Mouse (Mus musculus) midbrain, embryonic 16.5 days (tissue): ENCODE measurements around the gene Schip1. TPM values are rescaled to one million over a fixed set of nuclear protein-coding genes. Genes with fewer than 3 reads are reported as not detected.
A peak's percentile ranks its signal among the peaks of the same experiment; 100 is the strongest.

Experiments
- ATAC-seq: fragments of 200-750 bp; cut with Nextera tagmentation; 2 replicates; pipeline ENCODE4 v1.8.0; 2017; ENCODE audit warnings: moderate TSS enrichment
- H3K27ac ChIP-seq: fragments of 300-500 bp; sonication (generic); 2 replicates; pipeline ENCODE4 v1.5.1; 2014; ENCODE audit warnings: mild to moderate bottlenecking, low read length, mixed read lengths
- H3K27me3 ChIP-seq: fragments of 300-500 bp; sonication (generic); 2 replicates; pipeline ENCODE4 v1.6.1; 2014; ENCODE audit warnings: low read depth, low read length, mixed read lengths; ENCODE audit not compliant: control insufficient read depth, insufficient read depth
- H3K36me3 ChIP-seq: fragments of 300-500 bp; sonication (generic); 2 replicates; pipeline ENCODE4 v1.6.1; 2014; ENCODE audit warnings: mild to moderate bottlenecking, low read length, moderate library complexity, mixed read lengths; ENCODE audit not compliant: control insufficient read depth, insufficient read depth
- H3K4me1 ChIP-seq: fragments of 300-500 bp; sonication (generic); 2 replicates; pipeline ENCODE4 v1.6.1; 2014; ENCODE audit warnings: mild to moderate bottlenecking, low read length, mixed read lengths; ENCODE audit not compliant: control insufficient read depth, insufficient read depth
- H3K4me2 ChIP-seq: fragments of 300-500 bp; sonication (generic); 2 replicates; pipeline ENCODE4 v1.6.1; 2014; ENCODE audit warnings: mild to moderate bottlenecking, low read length, mixed read lengths
- H3K4me3 ChIP-seq: fragments of 300-500 bp; sonication (generic); 2 replicates; pipeline ENCODE4 v1.5.1; 2014; ENCODE audit warnings: low read depth, mild to moderate bottlenecking, low read length, moderate library complexity, mixed read lengths
- H3K9ac ChIP-seq: fragments of 300-500 bp; sonication (generic); 2 replicates; pipeline ENCODE4 v1.6.1; 2014; ENCODE audit warnings: low read depth, low read length, mixed read lengths
- H3K9me3 ChIP-seq: fragments of 300-500 bp; sonication (generic); replicated peaks from 2 replicates; pipeline ENCODE4 v1.6.1; 2014; ENCODE audit warnings: mild to moderate bottlenecking, low read length, mixed read lengths; ENCODE audit not compliant: control insufficient read depth, poor library complexity, severe bottlenecking
- WGBS: fragments of 180-500 bp; shearing (Covaris S2); extraction: QIAGEN DNeasy Blood & Tissue Kit; methylation state at CpG from one replicate; pipeline ENCODE4 v1.1.7; 2014; 5-methylcytosine and 5-hydroxymethylcytosine counted together
- polyA plus RNA-seq: library from polyadenylated mRNA; unstranded; fragments of >200 nt; fragmentation: Nextera tagmentation; extraction: Ambion mirVana; gene quantifications from 2 replicates; pipeline ENCODE4 v1.2.1, GENCODE M21; 2015

The Schip1 gene
- polyA plus RNA-seq, 1 experiment from 2014 or later: 147 TPM

DNA sequence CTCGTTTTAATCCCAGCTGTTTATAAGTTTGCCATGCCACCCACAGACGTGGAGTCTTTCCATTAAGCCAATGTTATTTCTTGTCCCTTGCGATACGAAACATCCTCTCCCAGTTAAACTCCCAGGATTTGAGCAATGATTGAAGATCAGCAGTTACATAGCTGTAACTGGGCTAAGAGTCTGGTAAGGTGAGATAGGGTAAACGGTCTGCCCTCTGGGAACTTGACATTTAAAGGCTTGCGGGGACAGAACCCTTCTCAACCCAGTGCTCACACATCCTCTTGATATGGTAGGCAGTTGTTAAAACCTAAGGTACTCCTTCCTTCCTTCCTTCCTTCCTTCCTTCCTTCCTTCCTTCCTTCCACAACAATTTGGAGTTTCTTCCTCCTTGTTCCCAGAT is 431.9 kb downstream of the Schip1 start:
- Histone ChIP-seq H3K9ac (no peak overlapping the region), H3K27me3 (no peaks in the 10 kb centered on the region), H3K4me1 (peaks cover 13% of the 10 kb centered on the region), H3K36me3 (no peaks in the 10 kb centered on the region), H3K9me3 (no peaks in the 10 kb centered on the region), H3K27ac (no peak overlapping the region), H3K4me2 (peak overlapping the region; percentile 99), H3K4me3 (peak overlapping the region; percentile 54; the same call in 1 of the 2 replicates)
- WGBS: 63% methylated on average over 6 of the region's 6 CpGs
- ATAC-seq: no peak

DNA sequence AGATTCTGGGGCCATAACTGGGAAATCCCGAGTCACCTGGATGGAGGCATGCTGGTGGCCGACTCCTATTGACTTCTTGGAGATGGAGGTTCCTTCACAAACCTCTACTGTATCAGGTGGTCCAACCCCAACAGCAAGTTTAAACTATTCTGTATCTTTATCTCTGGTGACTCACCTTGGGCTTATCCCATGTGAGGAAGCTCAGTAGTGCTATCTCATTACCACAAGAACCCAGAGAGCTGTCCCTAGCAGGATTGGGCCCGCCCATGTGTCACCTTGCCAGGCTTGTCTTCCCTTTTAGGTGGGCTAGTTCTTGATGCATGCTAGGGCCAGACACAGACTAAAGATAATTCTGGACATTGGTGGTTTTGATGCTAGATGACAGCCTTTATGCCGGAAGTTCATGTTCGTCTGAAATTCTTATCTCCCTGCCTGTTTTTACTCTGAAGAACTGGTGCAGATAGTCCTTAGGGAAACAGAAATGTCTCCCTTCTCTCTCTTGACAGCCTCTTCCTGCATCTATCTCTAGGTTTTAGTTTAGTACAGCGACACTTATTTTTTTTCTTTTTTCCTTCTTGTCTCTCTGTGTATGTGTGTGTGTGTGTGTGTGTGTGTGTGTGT is 435.0 kb downstream of the Schip1 start:
- Histone ChIP-seq H3K36me3 (no peaks in the 10 kb centered on the region), H3K4me2 (no peak overlapping the region), H3K27ac (no peak overlapping the region), H3K4me1 (peaks cover 9% of the 10 kb centered on the region), H3K9ac (no peak overlapping the region), H3K27me3 (no peaks in the 10 kb centered on the region), H3K9me3 (no peaks in the 10 kb centered on the region), H3K4me3 (no peak overlapping the region)
- 95% methylated on average over 6 of the region's 6 CpGs for WGBS
- ATAC-seq: no peak

DNA sequence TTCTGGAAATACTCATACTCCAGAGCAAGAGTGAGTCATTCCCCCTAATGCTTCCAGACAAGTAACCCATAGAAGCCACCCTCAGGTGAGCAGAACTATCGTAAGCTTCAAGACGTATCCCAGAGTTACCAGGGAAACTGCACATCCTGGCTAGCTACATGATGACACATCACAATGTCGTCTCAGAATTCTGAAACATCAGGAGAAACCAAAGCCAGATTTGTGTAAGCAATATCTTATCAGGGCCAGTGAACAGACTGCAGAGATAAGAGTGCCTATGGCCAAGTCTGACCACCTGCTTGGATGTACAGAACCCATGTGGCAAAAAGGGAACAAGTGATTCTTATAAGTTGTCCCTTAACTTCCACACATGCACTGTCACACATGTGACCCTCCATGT is 440.2 kb downstream of the Schip1 start:
- no peak overlapping the region for H3K4me2 ChIP-seq
- 78% methylated on average over 3 of the region's 3 CpGs for WGBS
- H3K27me3 ChIP-seq: no peaks in the 10 kb centered on the region
- no peaks in the 10 kb centered on the region for H3K9me3 ChIP-seq
- H3K4me1 ChIP-seq: no peaks in the 10 kb centered on the region
- no peak overlapping the region for H3K4me3 ChIP-seq
- no peak overlapping the region for H3K27ac ChIP-seq
- ATAC-seq: no peak
- no peak overlapping the region for H3K9ac ChIP-seq
- H3K36me3 ChIP-seq: no peaks in the 10 kb centered on the region

DNA sequence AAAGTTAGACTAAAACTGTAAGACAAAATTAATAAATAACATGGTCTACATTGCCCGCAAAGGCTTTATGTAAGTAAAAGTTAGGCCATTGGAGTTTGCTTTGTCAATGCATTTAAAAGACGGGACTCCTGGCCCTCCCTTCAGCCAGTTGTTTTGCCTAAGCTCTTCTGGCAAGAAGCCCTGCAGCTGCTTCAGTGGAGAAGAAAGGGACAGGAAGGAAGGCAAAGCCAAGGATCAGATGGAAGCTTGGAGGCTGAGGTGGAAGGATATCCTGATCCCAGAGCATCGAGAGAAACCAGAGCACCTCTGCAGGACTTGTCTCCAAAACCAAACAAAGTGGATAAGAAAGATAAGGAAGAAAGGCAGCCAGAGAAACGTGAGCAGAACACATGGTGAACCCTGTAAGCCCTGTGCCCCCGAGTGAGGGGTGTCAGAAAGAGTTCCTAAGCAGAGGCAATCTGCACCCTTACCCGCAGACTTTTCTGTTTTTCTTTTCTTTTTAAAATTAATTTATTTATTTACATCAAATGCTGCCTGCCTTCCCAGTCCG is 442.2 kb downstream of the Schip1 start:
- no peaks in the 10 kb centered on the region for H3K27me3 ChIP-seq
- H3K9me3 ChIP-seq: no peaks in the 10 kb centered on the region
- H3K4me3 ChIP-seq: no peak overlapping the region
- no peaks in the 10 kb centered on the region for H3K4me1 ChIP-seq
- no peak for ATAC-seq
- no peak overlapping the region for H3K4me2 ChIP-seq
- H3K36me3 ChIP-seq: no peaks in the 10 kb centered on the region
- H3K9ac ChIP-seq: no peak overlapping the region
- no peak overlapping the region for H3K27ac ChIP-seq
- 65% methylated on average over 7 of the region's 7 CpGs for WGBS

DNA sequence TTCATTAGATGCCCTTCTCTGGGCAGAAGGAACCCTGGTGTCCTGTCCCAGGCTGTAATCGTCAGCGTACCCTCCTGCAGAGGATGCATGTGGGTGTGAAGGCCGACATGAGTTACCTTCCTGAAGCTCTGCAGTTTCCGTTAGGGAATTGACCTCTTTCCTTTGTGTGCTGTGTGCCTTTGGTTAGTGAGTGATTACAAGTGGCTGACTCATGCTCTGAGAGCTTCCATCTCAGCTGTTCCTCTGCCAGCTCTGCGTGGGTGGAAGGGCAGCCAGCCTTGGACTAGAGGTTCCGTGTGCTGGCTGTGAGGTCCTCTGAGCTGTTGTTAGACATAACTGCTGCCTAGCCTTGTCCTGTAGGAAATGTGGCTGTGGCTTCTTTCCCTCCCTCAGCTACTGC is 444.0 kb downstream of the Schip1 start:
- no peak overlapping the region for H3K4me2 ChIP-seq
- H3K4me1 ChIP-seq: 0 out of 2 replicates have a peak, but pooled peaks cover 3% of the 10 kb centered on the region
- H3K9me3 ChIP-seq: no peaks in the 10 kb centered on the region
- 0 out of 2 replicates have a peak overlapping the region, but pooled peaks have one; percentile 30 for H3K9ac ChIP-seq
- ATAC-seq: no peak
- no peaks in the 10 kb centered on the region for H3K36me3 ChIP-seq
- no peak overlapping the region for H3K27ac ChIP-seq
- no peak overlapping the region for H3K4me3 ChIP-seq
- 60% methylated on average over 6 of the region's 6 CpGs for WGBS
- H3K27me3 ChIP-seq: no peaks in the 10 kb centered on the region

DNA sequence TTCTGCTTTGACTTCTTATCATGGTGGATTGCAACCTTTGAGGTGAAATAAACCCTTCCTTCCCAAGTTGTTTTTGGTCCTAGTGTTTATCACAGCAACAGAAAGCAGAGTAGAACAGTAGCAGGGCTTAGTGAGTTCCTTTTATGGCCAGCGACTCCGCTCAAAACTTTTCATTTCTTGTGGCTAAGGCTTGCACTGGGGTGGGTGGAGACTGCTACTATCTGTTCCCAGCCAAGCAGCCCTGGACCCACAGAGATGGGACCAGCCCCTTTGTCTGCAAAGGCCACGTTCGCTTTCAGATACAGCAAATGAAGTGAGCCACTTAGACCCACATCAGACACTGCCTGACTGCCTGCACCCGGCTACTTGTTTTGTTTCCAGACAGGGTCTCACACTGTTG is 446.3 kb downstream of the Schip1 start:
- Histone ChIP-seq H3K4me2 (no peak overlapping the region), H3K36me3 (no peaks in the 10 kb centered on the region), H3K9ac (no peak overlapping the region), H3K27me3 (no peaks in the 10 kb centered on the region), H3K4me1 (0 out of 2 replicates have a peak, but pooled peaks cover 5% of the 10 kb centered on the region), H3K9me3 (no peaks in the 10 kb centered on the region), H3K27ac (no peak overlapping the region), H3K4me3 (no peak overlapping the region)
- no peak for ATAC-seq
- 80% methylated on average over 5 of the region's 5 CpGs for WGBS

DNA sequence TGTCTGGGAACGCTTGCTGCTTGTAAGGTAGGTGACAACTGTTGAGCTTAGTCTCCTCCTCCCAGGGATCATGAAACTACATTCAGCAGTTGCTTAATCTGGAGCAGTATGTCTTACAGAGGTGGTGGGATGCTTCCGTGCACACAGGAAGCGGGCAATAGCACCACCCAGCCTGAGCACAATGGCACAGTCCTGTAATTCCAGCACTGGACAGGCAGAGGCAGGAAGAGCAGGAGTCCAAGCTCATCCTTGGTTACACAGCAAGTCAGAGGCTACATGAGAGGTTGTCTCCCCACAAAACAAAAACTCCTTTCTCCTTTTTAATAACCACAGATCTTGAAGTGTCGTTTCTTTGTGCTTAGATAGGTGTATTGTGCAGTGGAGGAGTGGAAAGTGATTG is 447.1 kb downstream of the Schip1 start:
- 83% methylated on average over 4 of the region's 4 CpGs for WGBS

DNA sequence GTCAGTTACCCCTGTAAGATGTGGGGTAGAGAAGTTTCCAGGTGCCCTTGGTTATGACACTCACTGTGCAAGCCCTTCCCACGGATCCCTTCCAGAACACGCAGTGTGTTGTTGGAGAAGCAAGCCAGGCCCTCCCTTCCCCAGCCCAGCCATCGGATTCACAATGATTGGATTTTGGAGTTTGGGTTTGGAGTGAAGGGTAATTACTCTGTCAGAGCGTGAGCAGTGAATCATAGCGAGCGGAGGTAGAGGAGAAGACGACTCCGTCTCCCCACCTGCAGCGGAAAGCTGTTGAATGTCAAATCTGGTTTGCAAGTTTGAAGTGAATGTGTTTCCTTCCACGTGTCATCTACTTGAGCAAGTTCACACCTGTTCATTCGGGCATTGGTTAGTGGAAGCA is 447.7 kb downstream of the Schip1 start:
- H3K4me3 ChIP-seq: no peak overlapping the region
- H3K4me1 ChIP-seq: 0 out of 2 replicates have a peak, but pooled peaks cover 7% of the 10 kb centered on the region
- H3K27me3 ChIP-seq: no peaks in the 10 kb centered on the region
- no peaks in the 10 kb centered on the region for H3K36me3 ChIP-seq
- 85% methylated on average over 11 of the region's 11 CpGs for WGBS
- no peak overlapping the region for H3K27ac ChIP-seq
- no peak for ATAC-seq
- no peaks in the 10 kb centered on the region for H3K9me3 ChIP-seq
- no peak overlapping the region for H3K9ac ChIP-seq
- no peak overlapping the region for H3K4me2 ChIP-seq

More for the DNA sequence above, 447.1 kb downstream of the Schip1 start:
- Histone ChIP-seq H3K4me2 (no peak overlapping the region), H3K9me3 (no peaks in the 10 kb centered on the region), H3K27ac (no peak overlapping the region), H3K4me3 (no peak overlapping the region), H3K36me3 (no peaks in the 10 kb centered on the region), H3K9ac (no peak overlapping the region), H3K27me3 (no peaks in the 10 kb centered on the region), H3K4me1 (0 out of 2 replicates have a peak, but pooled peaks cover 5% of the 10 kb centered on the region)
- no peak for ATAC-seq

DNA sequence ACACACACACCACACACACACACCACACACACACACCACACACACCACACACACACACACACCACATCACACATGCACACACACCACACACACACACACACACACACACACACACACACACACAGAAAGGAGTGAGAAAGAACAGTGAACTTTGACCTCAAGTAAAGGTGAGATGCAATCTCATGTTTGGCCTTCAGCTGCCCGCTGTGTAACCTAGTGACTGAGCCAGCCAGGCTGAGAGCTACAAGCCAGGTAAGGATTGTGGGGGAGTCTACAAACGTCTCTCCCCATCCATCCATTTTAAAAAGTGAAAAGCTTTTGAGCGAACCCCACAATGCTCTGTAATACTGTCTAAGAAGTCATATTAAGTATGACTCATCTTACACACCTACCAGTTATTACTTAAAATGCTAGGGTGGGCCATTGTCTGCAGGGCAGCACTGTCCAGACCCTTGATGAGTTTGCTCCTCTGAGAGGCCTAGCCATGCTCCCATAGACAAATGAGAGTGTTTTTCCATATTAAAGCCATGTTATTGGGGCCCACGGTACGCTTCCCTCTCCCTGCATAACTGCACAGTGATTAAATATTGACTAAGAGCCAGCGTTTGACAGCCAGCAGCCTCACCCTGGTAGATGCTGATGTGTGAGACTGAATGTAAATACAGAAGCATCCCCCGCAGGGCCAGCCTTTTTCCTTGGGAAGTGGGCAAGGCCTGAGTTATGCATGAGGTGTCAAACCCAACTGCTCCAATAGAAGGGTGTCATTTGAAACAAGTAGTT is 448.9 kb downstream of the Schip1 start:
- 45% methylated on average over 7 of the region's 7 CpGs for whole genome bisulfite sequencing
- Histone ChIP-seq H3K27ac (no peak overlapping the region), H3K9ac (no peak overlapping the region), H3K36me3 (no peaks in the 10 kb centered on the region), H3K4me2 (no peak overlapping the region), H3K4me3 (no peak overlapping the region), H3K27me3 (no peaks in the 10 kb centered on the region), H3K4me1 (0 out of 2 replicates have a peak, but pooled peaks cover 7% of the 10 kb centered on the region), H3K9me3 (no peaks in the 10 kb centered on the region)
- ATAC-seq: peak; percentile 59
